Mouse (Mus musculus) cerebellum, adult 9-10 months (tissue): ENCODE measurements around the gene Bnc1.

Experiments used
- DNase-seq: peaks from one replicate; pipeline ENCODE4 v3.0.0; 2022

Gene Bnc1

GRCm38 (mm10) chr7:81992131-81993061 lies at the start of gene Bnc1:
Gene Bnc1, minus strand, starts transcription at chr7:81992292.
- no peak for DNase-seq

GRCm38 (mm10) chr7:82033347-82033746 lies 41.3 kb upstream of the Bnc1 start:
- no peak for DNase-seq

DNA sequence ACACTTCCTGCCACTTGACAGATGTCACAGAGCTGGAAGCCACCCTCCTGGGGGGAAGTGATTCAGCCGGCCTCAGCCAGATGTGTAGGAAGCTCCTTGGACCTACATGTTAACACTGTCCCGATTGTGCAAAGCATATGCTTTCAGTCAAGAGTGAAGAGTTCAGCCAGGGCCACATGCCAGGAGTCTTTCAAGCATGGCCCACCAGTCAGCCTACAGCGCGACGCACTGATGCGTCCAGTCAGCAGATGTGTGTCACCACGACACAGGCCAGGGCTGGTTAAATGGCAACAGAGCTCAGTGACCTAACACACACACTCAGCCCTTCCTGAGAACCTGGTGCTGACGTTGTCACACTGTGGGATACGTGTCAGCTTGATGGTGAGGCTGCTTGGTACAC lies 37.6 kb upstream of the Bnc1 start:
- DNase-seq: no peak

DNA sequence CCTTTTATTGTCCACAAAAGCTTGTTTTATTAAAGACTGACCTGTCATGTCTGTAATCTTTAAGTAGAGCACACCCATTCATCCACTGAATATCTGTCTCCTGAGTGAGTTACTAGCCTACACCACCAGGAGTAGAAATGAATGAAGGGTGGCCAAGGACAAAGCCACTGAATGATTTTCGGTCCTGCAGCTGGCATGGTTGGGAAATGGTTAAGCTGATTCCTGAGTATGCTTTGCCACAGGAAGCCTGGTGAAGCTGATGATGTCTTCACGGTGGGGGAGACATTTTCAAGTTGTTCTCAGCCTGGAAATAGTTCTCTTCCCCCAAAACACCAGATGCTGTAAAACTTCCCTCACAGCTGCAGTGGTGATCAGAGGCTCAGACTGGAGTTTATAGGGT lies 33.7 kb upstream of the Bnc1 start:
- DNase-seq: no peak

DNA sequence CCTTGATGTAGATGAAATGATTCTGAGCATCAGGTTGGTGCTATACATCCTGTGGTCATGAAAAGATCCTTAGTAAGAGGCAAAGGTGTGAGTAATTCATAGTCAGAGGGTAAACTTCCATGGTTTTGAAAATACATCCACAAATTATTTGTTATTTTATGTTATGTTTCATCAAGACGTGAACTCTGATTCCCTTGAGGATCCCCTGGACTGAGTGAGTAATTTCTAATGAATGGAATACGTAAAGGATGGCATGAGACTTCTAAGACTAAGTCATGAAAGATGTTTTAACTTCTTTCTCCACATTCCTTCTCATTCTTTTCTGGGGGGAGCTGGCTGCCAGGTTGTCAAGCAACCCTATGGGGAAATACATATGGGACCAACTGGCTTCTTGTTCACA lies 31.6 kb upstream of the Bnc1 start:
- DNase-seq: no peak

DNA sequence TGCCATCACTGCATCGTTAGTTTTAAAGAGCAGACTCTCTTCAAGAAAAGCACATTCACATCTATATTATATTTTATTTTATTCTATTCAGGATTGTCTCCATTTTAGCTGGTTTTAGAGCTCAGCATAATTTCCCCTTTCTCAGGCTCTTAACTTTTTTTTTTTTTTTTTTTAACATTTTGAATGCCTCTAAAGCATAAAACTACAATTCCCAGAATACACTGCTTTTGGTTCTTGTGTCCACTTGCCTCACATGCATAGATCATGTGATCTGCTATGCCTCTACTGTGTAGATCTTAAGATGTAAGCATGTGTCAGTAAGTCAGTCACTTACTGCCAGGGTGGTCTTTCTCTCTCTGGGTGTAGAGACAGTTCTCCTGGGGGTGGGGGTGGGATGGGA lies 30.3 kb upstream of the Bnc1 start:
- DNase-seq: no peak

GRCm38 (mm10) chr7:82018031-82018430 lies 25.9 kb upstream of the Bnc1 start:
- DNase-seq: no peak

- no peak for DNase-seq
Observed at GRCm38 (mm10) chr7:82016751-82017710, 24.9 kb upstream of the Bnc1 start.

- no peak for DNase-seq
Observed at GRCm38 (mm10) chr7:82012472-82012871, 20.4 kb upstream of the Bnc1 start.

DNA sequence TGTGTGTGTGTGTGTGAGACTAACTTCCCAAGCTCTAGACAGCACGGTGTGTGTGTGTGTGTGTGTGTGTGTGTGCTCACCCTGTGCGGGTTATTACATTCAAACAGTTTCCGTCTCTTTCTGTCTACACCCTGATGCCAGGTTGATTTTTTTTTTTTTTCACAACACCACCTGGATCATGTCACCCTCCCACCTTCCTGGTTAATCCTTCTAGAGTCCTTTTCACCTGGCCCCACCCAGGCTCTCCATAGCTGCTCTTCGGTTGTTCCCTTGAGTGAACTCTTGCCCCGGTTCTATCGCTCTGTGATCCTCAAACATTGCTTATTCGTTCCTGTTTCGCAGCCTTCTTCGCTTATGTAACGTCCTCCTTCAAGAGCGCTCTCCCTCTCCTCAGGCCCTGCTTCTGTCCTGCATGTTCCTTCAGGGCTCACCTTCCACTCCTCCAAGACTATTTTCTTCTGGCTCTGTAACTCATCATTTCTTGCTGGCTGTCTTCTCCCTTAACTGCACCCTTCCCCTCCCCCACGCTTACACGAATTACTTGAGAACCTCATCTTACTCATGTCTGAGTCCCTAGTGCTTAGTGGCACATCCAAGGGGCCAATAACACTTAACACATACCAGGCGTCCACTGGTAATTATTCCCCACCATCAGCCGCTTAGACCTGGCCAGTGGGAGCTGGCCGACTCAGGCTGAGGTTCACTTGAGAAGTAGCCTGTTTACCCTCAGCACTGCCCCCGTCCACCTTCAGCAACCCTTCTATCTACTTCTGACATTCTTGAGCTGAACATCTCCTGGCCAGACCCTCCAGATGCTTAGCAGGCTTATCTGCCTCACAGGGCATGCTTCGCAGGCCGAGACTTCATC lies 19.7 kb upstream of the Bnc1 start:
- DNase-seq: no peak

DNA sequence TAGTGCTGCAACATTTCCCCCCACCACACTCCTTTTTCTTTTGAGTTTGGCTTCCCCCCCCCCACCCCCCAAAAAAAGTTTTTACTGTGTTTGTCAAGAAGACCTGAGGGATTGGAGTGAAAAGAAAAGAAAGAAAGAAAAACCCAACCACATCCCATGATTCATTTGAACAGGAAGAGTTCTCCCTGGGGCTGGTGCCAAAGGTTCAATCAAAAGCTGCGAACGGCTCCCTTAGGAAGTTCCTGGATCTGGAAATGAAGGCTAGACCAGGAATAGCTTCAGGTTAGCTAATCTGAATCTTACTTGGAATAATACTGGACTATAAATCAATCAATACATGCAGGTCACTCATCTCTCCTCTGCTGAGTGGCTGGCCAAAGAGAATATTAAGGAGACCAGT lies 15.1 kb upstream of the Bnc1 start:
- no peak for DNase-seq

GRCm38 (mm10) chr7:82004228-82004627 lies 12.1 kb upstream of the Bnc1 start:
- DNase-seq: no peak

GRCm38 (mm10) chr7:81999816-82000215 lies 7.7 kb upstream of the Bnc1 start:
- no peak for DNase-seq

DNA sequence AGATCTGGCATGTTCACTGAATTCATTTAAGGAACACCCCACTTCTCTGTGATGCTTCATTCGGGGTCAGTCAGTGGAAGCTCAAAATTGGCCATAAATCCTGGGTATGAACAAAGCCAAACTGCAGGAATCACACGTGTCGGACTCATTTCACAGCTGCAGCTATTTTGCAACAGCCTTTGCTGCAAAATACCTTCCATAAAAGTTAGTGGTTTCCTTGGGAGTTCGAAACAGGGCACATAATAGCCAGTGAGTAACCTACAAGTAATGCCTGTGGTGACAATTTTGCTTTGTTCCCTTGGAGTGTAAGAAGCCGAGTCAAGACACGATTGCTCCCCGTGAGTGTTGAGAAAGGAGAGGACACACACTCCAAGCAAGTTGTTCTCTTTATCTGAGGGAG lies 7.3 kb upstream of the Bnc1 start:
- DNase-seq: no peak

- DNase-seq: no peak
Observed at GRCm38 (mm10) chr7:81995975-81996374, 3.9 kb upstream of the Bnc1 start.

DNA sequence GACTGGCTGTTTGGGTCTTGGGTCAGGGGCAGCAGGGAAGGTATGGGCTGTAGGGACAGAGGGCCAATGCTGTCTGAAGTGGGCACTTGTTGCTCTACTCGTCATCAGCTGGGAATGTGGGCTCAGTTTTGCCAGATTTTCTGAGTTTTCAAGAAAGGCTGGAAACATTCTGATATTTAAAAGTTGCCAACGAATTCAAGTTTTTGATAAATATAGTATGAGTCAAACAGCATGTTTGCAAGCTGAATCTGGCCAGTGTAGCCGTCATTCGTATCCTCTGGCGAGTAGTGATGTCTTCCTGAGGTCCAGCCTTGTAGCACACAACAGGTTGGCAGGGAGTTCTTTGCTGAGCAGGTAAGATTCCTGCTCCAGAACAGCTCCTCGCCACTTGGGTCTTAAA lies 3.0 kb upstream of the Bnc1 start:
- no peak for DNase-seq

- DNase-seq: no peak
Observed at GRCm38 (mm10) chr7:81993140-81993539, 1.0 kb upstream of the Bnc1 start.

DNA sequence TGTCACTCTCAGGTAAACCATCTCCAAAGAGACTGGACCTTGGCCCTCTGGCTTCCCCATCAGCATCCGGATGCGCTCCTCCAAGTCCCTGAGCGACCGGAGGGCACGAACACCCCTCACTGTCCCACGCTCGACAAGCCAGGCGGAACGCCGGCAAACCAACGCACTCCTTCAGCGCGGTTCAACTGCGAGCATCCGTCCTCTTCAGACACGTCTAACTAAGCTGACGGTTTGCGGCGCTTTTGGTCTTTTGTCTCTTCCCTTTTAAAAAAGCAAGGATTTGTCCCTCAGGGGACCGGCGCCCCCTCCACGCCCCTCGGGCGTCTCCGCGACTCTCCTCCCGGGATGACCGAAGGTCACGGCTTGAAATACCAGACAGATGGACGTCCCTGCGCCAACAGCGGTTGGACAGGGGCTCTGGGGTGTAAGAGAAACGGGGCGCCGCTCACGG lies 456 bp downstream of the Bnc1 start:
- no peak for DNase-seq

GRCm38 (mm10) chr7:81991116-81991515 lies 976 bp downstream of the Bnc1 start:
- DNase-seq: no peak

DNA sequence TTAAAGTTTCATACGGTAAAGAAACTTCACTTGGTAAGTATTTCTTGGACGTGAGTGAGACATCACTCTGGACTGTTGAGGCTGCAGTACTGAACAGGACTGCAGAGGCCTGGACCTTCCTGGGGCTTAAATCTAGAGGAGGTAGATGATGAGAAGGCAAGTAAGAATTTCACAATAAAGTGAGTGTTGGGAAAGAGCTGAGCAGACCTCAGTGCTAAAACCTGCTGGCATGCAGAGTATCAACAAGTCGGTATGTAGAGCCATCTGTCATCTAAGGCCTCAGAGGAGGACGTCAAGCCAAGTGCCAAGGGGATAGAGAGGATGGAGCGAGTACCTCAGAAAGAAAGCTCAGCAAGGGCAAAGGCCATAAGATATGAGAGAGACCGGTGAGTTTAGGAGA lies 8.4 kb downstream of the Bnc1 start:
- no peak for DNase-seq

DNA sequence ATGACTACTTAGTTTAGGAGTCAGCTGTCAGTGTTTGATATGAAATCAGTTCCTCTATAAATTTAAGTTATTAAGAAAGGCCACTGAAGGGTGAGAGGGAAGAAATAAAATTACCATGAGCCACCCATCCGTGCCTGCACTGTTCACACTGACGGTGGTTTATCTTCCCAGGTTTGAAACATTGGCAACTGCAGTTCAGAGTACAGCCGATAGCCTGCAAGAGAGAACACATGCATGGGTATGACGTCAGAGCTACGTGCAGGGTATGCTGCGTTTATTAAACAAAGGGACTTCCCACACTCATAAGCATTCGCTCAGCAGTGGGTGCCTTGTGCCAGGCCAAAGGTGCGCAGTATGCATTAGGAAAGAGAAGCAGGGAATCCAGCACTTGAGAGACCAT lies 13.8 kb downstream of the Bnc1 start:
- no peak for DNase-seq

GRCm38 (mm10) chr7:81974616-81975015 lies 17.5 kb downstream of the Bnc1 start:
- DNase-seq: no peak

DNA sequence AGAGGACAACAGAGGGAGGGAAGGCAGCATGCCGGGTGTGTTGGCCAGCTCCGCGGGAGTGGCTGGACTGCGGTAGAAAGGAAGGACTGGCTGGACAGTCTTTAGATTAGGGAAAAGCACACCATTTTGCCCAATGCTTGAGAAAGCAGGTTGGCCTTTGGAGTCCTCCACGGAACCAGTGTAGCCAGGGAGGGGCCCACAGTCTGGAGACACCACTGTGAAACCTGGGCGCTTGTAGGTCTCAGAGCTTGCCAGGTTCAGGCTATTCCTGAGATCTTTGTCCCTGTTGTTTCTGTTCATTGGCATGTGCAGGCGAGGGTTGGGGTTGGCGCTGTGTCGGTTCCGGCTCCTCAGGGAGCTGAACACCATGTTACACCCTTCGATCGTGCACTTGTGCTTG lies 18.2 kb downstream of the Bnc1 start:
- DNase-seq: no peak
